Mouse (Mus musculus) C2C12 (cell line): Measurements from ENCODE around the gene Pnkp.

Source experiments
- CEBPB ChIP-seq: IDR thresholded peaks from one replicate; pipeline ENCODE4 v1.6.1; 2011; ENCODE audit warnings: low read depth, mild to moderate bottlenecking, control low read depth, moderate library complexity
- CTCF ChIP-seq: IDR thresholded peaks from one replicate; pipeline ENCODE4 v1.5.1; 2011; ENCODE audit not compliant: control insufficient read depth, insufficient read depth, insufficient read length
- USF1 ChIP-seq: IDR thresholded peaks from one replicate; pipeline ENCODE4 v1.6.1; 2011; ENCODE audit warnings: low read depth, mild to moderate bottlenecking, control low read depth, moderate library complexity

DNA sequence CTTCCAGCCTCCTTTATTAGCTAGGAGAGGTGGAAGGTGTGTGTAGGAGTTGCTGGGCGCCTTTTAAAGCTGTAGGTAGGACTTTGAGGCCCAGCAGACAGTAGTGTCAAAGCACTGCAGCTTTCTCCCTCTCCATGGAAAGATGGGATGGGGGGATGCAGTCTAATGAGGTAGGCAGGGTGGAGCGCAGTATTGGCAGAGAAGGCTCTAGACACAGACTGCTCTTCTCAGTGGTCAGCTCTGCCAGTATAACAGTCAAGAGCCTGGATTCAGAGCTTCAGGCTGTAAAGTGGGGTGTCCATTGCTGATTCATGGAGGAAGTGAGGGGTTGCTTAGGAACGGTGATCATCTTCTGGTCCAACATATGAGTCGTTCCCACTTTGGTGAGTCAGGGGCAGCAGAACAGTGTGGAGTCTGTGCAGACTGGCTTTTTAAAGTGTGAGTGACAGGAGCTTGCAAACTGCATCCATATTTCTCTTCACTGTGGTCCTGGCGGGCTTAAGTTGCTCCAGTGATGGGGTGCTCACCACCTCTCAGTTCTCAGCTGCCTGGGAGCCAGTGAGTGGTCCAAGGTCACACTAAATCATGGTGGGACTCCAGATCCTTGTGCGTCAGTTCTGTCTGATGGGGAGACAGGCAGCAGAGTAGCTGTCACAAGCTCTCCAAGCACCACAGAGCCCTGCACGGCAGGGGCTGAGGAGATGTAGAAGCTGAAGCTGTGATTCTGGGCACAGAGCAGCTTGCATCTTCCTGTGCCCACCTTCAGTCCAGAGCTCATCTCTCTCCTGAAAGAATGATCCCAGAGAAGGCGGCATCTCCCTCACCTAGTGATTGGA is 5.9 kb upstream of the Pnkp start:
- no peak for TF ChIP-seq CTCF
- no peak for TF ChIP-seq USF1
- no peak for TF ChIP-seq CEBPB
